Mouse (Mus musculus) gastrocnemius, adult 18-20 months (tissue): Measurements from ENCODE around the gene Krt2. TPM values are rescaled to one million over a fixed set of nuclear protein-coding genes. Genes with fewer than 3 reads are reported as not detected.

Source experiments
- DNase-seq: peaks from one replicate; pipeline ENCODE4 v3.0.0; 2021; ENCODE audit warnings: low spot score
- total RNA-seq, 2 experiments: library from RNA; stranded (reverse); gene quantifications; 2 replicates each; pipeline ENCODE4 v1.2.3; 2021

Krt2 gene
- total RNA-seq, 2 experiments from 2014 or later = not detected

DNA sequence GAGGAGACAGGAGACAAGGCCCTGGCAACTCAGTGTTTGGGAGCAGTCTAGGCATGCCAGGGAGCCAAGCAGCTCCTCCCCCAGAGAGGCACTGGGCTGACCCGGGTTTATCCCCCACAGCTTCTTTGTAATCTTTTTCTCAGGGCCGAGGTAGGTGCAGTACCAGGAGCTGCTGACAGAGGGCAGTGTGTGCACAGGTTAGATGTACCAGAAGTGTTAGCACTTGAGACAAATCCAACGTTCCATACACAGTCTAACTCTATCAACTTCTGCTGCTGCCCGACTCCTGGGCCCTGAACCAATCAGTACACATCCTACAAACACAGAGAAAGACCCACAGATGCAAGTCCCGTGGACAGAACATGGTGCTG lies 45.3 kb downstream of the Krt2 start:
- DNase-seq = peak; percentile 83

DNA sequence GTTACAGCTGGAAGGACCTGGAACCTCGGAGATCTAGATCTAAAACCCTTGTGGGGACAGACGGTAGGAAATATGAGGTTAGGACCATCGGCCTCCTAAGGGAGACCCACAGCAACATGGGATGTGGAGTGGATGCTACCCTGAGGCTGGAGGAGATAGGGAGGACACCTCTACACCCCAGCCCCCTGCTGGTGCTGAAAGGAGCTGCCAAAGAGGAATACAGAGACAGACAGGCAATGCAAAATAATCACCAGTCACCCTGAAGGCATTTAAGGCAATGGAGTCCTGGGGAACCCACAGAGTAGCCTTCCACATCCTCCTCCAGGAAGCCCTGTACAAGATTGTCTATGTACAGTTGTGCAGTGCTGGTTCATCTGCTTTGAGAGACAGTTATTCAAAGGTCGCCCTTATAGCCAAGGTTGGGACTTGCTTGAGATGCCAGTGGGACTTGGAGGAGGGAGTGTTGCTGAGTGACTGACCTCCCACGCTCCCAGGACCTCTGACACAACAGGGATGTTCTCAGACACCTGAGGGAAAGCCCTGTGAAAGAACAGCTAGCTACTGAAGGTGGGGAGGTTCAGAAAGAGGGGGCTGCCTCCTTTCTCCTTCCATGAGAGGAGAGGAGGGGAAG lies 45.8 kb downstream of the Krt2 start:
- DNase-seq = no peak

DNA sequence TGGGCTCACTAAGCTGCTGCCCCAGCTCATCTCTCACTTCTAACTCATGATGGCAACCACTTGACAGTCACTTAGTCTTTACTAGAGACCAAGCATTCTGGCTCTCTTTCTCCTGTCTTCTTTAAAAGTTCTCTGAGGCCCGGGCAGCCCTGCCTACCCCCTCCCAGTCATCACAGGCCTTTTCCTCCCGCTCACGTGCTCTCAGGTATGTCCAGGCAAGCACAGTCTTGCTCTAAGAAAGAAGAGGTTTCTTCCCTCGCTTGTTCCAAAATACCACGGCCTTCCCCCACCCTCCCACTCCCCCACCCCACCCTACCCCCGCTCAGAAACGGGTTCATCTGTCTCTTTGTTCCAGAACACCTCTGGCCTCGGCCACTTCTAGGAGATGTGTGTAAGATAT lies 47.7 kb downstream of the Krt2 start:
- no peak for DNase-seq

Other genes with a start within 250 kb of the Krt2 start
- gene Krt75, start 244.3 kb downstream of the Krt2 start, total RNA-seq = not detected
- not detected for gene Gm5414, start 190.0 kb downstream of the Krt2 start, total RNA-seq
- not detected for gene Gm5478, start 170.8 kb downstream of the Krt2 start, total RNA-seq
- gene Krt6b, start 137.9 kb downstream of the Krt2 start, total RNA-seq = not detected
- not detected for gene Krt6a, start 123.9 kb downstream of the Krt2 start, total RNA-seq
- under 1 TPM in 1 of 2 experiments, not detected in 1; 0.09 TPM for gene Krt5, start 105.3 kb downstream of the Krt2 start, total RNA-seq
- under 1 TPM in 1 of 2 experiments, not detected in 1; 0.14 TPM for gene Krt71, start 75.1 kb downstream of the Krt2 start, total RNA-seq
- not detected for gene Krt72, start 31.7 kb downstream of the Krt2 start, total RNA-seq
- gene Krt73, start 15.8 kb downstream of the Krt2 start, total RNA-seq = not detected
- not detected for gene Krt1, start 32.6 kb upstream of the Krt2 start, total RNA-seq
- gene Krt77, start 51.5 kb upstream of the Krt2 start, total RNA-seq = not detected
- gene Krt76, start 74.8 kb upstream of the Krt2 start, total RNA-seq = not detected
- not detected for gene Krt4, start 106.6 kb upstream of the Krt2 start, total RNA-seq
- under 1 TPM in 1 of 2 experiments, not detected in 1; 0.28 TPM for gene Krt79, start 122.2 kb upstream of the Krt2 start, total RNA-seq
- not detected for gene Krt78, start 136.1 kb upstream of the Krt2 start, total RNA-seq
- gene Krt8, start 186.3 kb upstream of the Krt2 start, total RNA-seq = under 1 TPM; 0.16 to 0.21 TPM
- 1 to 10 TPM in 1 of 2 experiments, under 1 TPM in 1; 0.48 to 1.1 TPM for gene Krt18, start 210.0 kb upstream of the Krt2 start, total RNA-seq